Mouse (Mus musculus): ENCODE data around the gene Dlg2.

Dlg2 gene

GRCm38 (mm10) chr7:92047271-92047670 is 1570.8 kb downstream of the Dlg2 start:
- in situ Hi-C loops (cut with MboI, MseI), result no loop called here

- in situ Hi-C loops (cut with MboI, MseI), result no loop called here
Measured at GRCm38 (mm10) chr7:92048876-92049275, 1572.4 kb downstream of the Dlg2 start.

- in situ Hi-C loops (cut with MboI, MseI), result no loop called here
Measured at GRCm38 (mm10) chr7:92066851-92067250, 1590.4 kb downstream of the Dlg2 start.

DNA sequence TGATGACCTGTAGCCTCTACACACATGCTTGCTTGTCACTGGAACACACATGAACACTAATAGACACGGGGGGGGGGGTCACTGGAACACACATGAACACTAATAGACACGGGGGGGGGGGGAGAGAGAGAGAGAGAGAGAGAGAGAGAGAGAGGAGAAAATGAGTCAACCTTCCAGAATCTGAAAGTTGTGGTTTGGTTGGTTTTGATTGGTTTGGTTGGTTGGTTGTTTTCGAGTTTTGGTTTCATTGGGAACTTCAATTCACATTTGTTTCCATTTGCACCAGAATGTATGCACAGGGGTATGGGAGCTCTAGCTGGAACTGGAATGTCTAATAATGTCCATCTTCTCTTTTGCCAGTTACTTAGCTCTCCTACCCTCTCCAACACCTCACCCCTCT is 1611.0 kb downstream of the Dlg2 start:
- in situ Hi-C loops (cut with MboI, MseI), result no loop called here

DNA sequence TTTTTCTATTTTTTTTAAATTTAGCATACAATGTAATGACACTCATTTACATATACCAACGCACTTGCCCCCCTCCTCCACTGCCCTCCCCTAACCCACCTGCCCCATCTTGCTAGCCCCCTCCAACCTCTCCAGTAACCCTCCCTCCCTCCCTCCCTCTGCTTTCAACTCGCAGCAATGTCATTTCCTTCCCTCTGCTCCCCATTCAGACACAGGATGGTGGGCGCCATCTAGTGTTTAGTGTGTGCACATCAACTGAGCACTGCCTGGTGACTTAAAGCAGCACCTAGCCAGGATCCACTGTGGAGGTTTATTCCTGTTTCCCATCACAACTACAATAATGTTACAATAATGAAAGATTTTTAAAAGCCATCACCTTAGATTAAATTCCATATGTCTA is 1617.4 kb downstream of the Dlg2 start:
- in situ Hi-C loops (cut with MboI, MseI), result no loop called here

DNA sequence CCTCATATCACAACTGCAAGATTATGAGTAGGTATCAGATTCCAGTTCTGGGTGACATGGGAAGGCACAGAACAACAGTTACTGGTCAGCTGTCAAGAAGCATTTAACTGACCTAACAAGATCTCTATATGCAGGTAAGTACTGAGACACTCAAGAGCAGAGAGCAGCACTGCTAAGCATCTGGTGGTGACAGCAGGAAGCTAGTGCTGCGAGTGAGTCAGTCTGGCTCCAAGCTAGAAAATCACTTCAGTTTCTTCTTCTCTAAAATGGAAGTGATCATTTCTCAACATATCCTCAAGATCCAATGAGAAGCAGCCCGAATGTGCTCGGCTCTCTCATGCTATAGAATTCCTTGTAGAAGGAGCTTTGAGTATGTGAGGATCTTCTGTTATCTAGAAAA is 1618.7 kb downstream of the Dlg2 start:
- in situ Hi-C loops (cut with MboI, MseI), result loop anchor here (5.0 kb wide), 2 partner anchors 232 to 452 kb away; no protein-coding TSS in a partner anchor

DNA sequence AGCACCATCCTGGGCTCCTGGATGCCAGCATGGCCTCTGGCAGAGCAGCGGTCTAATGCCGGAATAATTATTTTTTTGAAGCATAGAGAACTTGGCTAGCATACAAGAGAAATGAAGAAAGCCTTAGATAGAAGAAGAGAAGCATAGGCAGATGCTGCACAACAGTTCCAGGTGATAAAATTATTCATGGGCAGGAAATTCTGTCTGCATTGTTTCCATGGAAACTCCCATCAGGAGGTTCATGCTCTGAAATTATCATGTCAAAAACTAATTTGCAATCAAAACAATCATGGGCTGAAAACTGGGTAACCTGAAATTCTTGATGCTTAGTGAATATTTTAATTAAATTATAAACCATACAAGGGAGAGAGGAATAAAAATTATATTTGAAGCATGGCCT is 1624.4 kb downstream of the Dlg2 start:
- in situ Hi-C loops (cut with MboI, MseI), result loop anchor here (5.0 to 10.0 kb wide), 2 partner anchors 81 to 534 kb away; partner anchors contain the start of gene Ankrd42

GRCm38 (mm10) chr7:92102892-92103543 is 1626.5 kb downstream of the Dlg2 start:
- in situ Hi-C loops (cut with MboI, MseI), result loop anchor here (5.0 to 10.0 kb wide), 2 partner anchors 79 to 532 kb away; partner anchors contain the start of gene Ankrd42

- in situ Hi-C loops (cut with MboI, MseI), result loop anchor here (10.0 kb wide), 1 partner anchor 529 kb away; the partner anchor contains the start of gene Ankrd42
Measured at GRCm38 (mm10) chr7:92105477-92105876, 1629.0 kb downstream of the Dlg2 start.

DNA sequence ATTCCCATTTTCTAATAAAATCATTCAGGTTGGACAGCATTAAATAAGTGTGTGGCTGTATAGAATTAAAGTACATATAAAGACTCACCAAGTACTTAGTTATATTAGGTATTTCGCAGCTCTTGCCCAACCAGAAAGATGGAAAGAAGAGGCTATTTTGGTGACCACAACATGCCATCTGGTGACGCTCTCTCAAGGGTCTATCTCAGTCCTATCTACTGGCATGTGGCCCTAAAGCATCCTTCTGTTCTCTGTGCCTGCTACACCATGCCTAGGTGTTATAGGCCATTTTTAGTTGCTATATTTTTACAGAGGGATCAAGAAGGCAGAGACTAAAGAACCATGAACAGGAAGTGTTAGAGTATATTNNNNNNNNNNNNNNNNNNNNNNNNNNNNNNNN is 1629.5 kb downstream of the Dlg2 start:
- in situ Hi-C loops (cut with MboI, MseI), result loop anchor here (10.0 kb wide), 1 partner anchor 529 kb away; the partner anchor contains the start of gene Ankrd42

- in situ Hi-C loops (cut with MboI, MseI), result no loop called here
Measured at GRCm38 (mm10) chr7:92113065-92113464, 1636.6 kb downstream of the Dlg2 start.

GRCm38 (mm10) chr7:92115237-92115871 is 1638.9 kb downstream of the Dlg2 start:
- in situ Hi-C loops (cut with MboI, MseI), result no loop called here

DNA sequence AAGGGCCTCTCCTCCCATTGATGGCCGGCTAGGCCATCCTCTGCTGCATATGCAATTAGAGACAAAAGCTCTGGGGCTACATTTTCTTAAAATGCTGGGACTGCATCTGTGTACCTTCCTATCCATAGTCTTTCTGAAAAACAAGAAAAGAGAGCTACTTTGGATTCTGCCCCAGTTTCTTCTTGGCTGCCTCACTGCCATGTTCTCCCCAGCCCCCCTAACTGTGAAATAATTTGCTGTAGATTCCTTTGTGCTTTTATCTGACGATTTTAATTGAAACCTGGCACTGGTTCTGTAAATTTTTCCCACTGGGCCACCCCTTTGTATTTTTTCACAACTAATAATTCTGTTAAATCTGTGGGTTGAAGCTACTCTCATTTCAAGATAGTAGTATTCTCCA is 1646.8 kb downstream of the Dlg2 start:
- in situ Hi-C loops (cut with MboI, MseI), result no loop called here

DNA sequence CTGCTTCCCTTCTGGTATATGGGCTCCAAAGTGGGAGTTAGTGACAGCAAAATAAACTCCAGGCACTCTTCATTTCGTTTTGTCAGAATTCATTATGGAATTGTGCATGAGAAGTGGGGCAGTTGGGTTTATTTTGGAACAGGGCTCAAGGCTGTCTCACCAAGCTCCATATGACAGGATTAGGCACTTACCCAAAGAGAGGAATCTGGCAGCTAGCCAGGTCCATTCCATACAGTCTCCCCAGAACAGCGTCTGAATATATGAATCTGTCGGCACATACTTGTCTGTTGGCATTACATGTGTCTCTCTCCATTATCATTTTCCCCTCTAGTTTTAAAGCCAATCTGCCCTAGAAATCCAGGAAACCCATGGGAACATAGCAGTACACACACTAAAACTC is 1649.4 kb downstream of the Dlg2 start:
- in situ Hi-C loops (cut with MboI, MseI), result no loop called here

DNA sequence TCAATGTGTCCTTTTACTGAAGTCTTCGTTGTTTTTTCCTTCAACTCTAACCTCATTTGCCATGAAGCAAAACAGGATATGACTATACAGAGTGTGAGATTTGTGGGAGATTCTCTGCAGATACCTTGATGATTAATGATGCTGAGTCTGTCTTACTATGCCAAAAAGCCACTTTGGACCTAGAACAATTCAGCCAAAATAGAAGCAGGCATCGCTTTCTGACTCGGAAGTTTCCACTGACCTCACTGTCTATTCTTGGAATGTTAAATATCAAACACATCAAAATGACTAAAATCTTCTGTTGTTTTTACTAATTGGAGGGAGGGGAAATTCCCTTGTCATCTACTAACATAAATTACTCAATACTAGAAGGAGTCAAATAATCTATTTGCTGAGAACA is 1657.8 kb downstream of the Dlg2 start:
- in situ Hi-C loops (cut with MboI, MseI), result no loop called here

DNA sequence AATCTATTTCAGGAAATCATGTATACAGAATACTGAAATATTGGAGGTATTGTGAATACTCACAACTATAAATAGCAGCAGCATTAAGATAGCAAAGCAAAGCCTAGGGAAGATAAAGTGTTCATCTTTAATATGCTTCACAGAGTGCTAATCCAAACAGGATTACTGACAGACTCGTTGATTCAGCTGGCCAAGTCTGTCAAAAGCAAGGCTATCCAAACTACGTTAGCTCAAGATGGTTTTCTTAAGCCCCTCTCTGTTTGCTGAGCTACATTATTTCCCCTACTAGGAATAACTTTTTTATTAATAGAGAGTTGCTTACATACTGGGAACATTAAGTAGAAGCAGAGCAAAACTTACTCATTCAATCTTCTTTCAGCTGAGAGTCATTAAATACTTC is 1659.2 kb downstream of the Dlg2 start:
- in situ Hi-C loops (cut with MboI, MseI), result no loop called here

GRCm38 (mm10) chr7:92140051-92140817 is 1663.8 kb downstream of the Dlg2 start:
- in situ Hi-C loops (cut with MboI, MseI), result no loop called here

DNA sequence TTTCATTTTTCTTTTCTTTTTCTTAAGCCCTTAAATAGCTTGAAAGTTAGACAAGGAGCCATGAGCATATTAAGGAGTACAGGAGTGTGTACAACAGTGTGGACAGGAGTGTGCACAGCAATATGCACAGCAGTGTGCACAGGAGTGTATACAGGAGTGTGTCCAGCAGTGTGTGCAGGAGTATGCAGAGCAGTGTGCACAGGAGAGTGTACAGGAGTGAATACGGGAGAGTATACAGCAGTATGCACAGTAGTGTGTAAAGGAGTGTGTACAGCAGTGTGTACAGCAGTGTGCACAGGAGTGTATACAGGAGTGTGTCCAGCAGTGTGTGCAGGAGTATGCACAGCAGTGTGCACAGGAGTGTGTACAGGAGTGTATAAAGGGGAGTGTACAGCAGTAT is 1671.0 kb downstream of the Dlg2 start:
- in situ Hi-C loops (cut with MboI, MseI), result no loop called here

DNA sequence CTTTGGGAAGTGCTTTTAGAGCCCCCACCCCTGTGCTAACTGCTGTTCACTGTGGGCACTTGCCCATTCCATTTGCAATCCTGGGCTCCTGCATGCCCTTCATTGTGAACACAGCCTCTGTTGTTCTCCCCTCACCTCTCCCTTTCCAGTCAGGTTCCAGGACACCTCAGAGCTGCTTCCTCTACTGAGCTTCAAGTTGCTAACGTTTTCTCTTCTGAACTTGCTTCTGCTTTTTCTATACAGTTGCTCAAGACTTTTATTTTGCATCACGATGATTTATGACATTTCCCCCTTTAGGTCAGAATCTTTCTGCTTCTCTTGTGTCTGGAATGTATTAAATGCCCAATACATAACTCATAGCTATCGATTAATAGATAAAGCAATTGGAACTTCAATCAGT is 1674.3 kb downstream of the Dlg2 start:
- in situ Hi-C loops (cut with MboI, MseI), result no loop called here

DNA sequence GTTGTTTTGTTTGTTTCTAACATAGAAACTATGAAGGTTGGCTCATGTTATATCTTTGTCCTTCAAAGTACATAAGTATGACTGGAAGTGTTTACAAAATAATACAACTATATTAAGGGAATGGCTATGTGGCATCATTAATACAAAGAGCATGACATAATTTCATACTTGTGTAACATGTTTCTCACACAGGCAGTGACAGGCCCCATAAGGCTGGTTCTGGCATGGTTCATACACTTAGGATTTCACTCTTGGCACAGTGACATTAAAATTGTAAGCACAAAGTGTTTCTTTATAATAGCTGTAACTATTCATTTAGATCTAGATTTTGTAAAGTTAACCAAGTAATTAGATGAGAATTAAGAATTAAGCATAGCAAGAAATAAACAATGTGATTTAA is 1678.1 kb downstream of the Dlg2 start:
- in situ Hi-C loops (cut with MboI, MseI), result no loop called here

GRCm38 (mm10) chr7:92163150-92163549 is 1686.7 kb downstream of the Dlg2 start:
- in situ Hi-C loops (cut with MboI, MseI), result no loop called here

- in situ Hi-C loops (cut with MboI, MseI), result no loop called here
Measured at GRCm38 (mm10) chr7:92164316-92164715, 1687.8 kb downstream of the Dlg2 start.
